Mouse (Mus musculus) liver, embryonic 12.5 days (tissue): ENCODE measurements around the gene Serpina11. TPM values are rescaled to one million over a fixed set of nuclear protein-coding genes. Genes with fewer than 3 reads are reported as not detected.
"Not testable (repeated sequence)": the region's sequence is repeated elsewhere in the genome, so short reads cannot be mapped to it uniquely, and the experiment has no call there.

Experiments
- ATAC-seq: fragments of 200-750 bp; cut with Nextera tagmentation; 2 replicates; pipeline ENCODE4 v1.8.0; 2017; ENCODE audit warnings: moderate number of reproducible peaks, mild to moderate bottlenecking, moderate library complexity
- H3K27ac ChIP-seq: fragments of 300-500 bp; sonication (generic); 2 replicates; pipeline ENCODE4 v1.5.1; 2016; ENCODE audit warnings: mild to moderate bottlenecking
- H3K27me3 ChIP-seq: fragments of 300-500 bp; sonication (generic); replicated peaks from 2 replicates; pipeline ENCODE4 v1.6.1; 2016; ENCODE audit warnings: mild to moderate bottlenecking, moderate library complexity
- H3K36me3 ChIP-seq: fragments of 300-500 bp; sonication (generic); 2 replicates; pipeline ENCODE4 v1.6.1; 2016; ENCODE audit warnings: mild to moderate bottlenecking, moderate library complexity
- H3K4me1 ChIP-seq: fragments of 300-500 bp; sonication (generic); 2 replicates; pipeline ENCODE4 v1.6.1; 2016
- H3K4me2 ChIP-seq: fragments of 300-500 bp; sonication (generic); 2 replicates; pipeline ENCODE4 v1.6.1; 2016; ENCODE audit warnings: mild to moderate bottlenecking, moderate library complexity
- H3K4me3 ChIP-seq: fragments of 300-500 bp; sonication (generic); 2 replicates; pipeline ENCODE4 v1.5.1; 2016; ENCODE audit warnings: mild to moderate bottlenecking, moderate library complexity
- H3K9ac ChIP-seq: fragments of 300-500 bp; sonication (generic); 2 replicates; pipeline ENCODE4 v1.6.1; 2016; ENCODE audit warnings: mild to moderate bottlenecking, moderate library complexity
- H3K9me3 ChIP-seq: fragments of 300-500 bp; sonication (generic); replicated peaks from 2 replicates; pipeline ENCODE4 v1.6.1; 2016; ENCODE audit warnings: mild to moderate bottlenecking, moderate library complexity
- WGBS: fragments of 180-500 bp; shearing (Covaris S2); methylation state at CpG from one replicate; pipeline ENCODE4 v1.1.7; 2016; ENCODE audit not compliant: insufficient replicate concordance; 5-methylcytosine and 5-hydroxymethylcytosine counted together
- polyA plus RNA-seq: library from polyadenylated mRNA; unstranded; fragments of >200 nt; fragmentation: Nextera tagmentation; extraction: Ambion mirVana; gene quantifications from 2 replicates; pipeline ENCODE4 v1.2.1, GENCODE M21; 2016

The Serpina11 gene
- polyA plus RNA-seq, 1 experiment from 2014 or later: 3.2 TPM

- WGBS: 49% methylated on average over 3 of the region's 3 CpGs
- H3K4me1 ChIP-seq: no peaks in the 10 kb centered on the region
These were observed 23.0 kb downstream of the Serpina11 start for GRCm38 (mm10) chr12:103966761-103967160.

GRCm38 (mm10) chr12:103963288-103963687, 26.5 kb downstream of the Serpina11 start:
- Histone ChIP-seq H3K27ac (no peak overlapping the region), H3K27me3 (no peaks in the 10 kb centered on the region), H3K4me3 (no peak overlapping the region)

More at GRCm38 (mm10) chr12:103966761-103967160, 23.0 kb downstream of the Serpina11 start:
- peaks cover 23% of the 10 kb centered on the region; the same call in 1 of the 2 replicates for H3K9me3 ChIP-seq
- no peak overlapping the region for H3K9ac ChIP-seq
- H3K27ac ChIP-seq: no peak overlapping the region
- H3K27me3 ChIP-seq: no peaks in the 10 kb centered on the region
- no peaks in the 10 kb centered on the region for H3K36me3 ChIP-seq
- ATAC-seq: no peak
- no peak overlapping the region for H3K4me3 ChIP-seq
- H3K4me2 ChIP-seq: no peak overlapping the region

GRCm38 (mm10) chr12:103962860-103963259, 26.9 kb downstream of the Serpina11 start:
- ATAC-seq: no peak
- peaks cover 11% of the 10 kb centered on the region; the same call in 1 of the 2 replicates for H3K9me3 ChIP-seq
- H3K27ac ChIP-seq: no peak overlapping the region
- H3K4me1 ChIP-seq: no peaks in the 10 kb centered on the region
- no peak overlapping the region for H3K4me2 ChIP-seq
- H3K4me3 ChIP-seq: no peak overlapping the region
- H3K27me3 ChIP-seq: no peaks in the 10 kb centered on the region
- WGBS: 84% methylated on average over 8 of the region's 8 CpGs
- H3K36me3 ChIP-seq: no peaks in the 10 kb centered on the region
- H3K9ac ChIP-seq: no peak overlapping the region

More at GRCm38 (mm10) chr12:103963288-103963687, 26.5 kb downstream of the Serpina11 start:
- Histone ChIP-seq H3K4me1 (no peaks in the 10 kb centered on the region), H3K9ac (no peak overlapping the region), H3K4me2 (no peak overlapping the region), H3K36me3 (no peaks in the 10 kb centered on the region), H3K9me3 (peaks cover 15% of the 10 kb centered on the region; the same call in 1 of the 2 replicates)
- WGBS: 54% methylated on average over 4 of the region's 4 CpGs
- ATAC-seq: no peak; the same call in 1 of the 2 replicates

- Histone ChIP-seq H3K4me1 (no peaks in the 10 kb centered on the region), H3K4me3 (no peak overlapping the region), H3K4me2 (no peak overlapping the region), H3K36me3 (no peaks in the 10 kb centered on the region), H3K27ac (no peak overlapping the region), H3K27me3 (no peaks in the 10 kb centered on the region), H3K9me3 (peaks cover 8% of the 10 kb centered on the region; the same call in 1 of the 2 replicates), H3K9ac (no peak overlapping the region)
- 64% methylated on average over 5 of the region's 5 CpGs for WGBS
- no peak for ATAC-seq
These were observed 27.4 kb downstream of the Serpina11 start for GRCm38 (mm10) chr12:103962337-103962736.

- Histone ChIP-seq H3K4me3 (no peak overlapping the region), H3K36me3 (no peaks in the 10 kb centered on the region), H3K27me3 (no peaks in the 10 kb centered on the region), H3K27ac (no peak overlapping the region), H3K9me3 (peaks cover 8% of the 10 kb centered on the region; the same call in 1 of the 2 replicates), H3K9ac (no peak overlapping the region), H3K4me1 (no peaks in the 10 kb centered on the region), H3K4me2 (no peak overlapping the region)
- WGBS: 71% methylated on average over 1 of the region's 1 CpGs
- ATAC-seq: no peak
These were observed 28.0 kb downstream of the Serpina11 start for GRCm38 (mm10) chr12:103961716-103962115.

- Histone ChIP-seq H3K27me3 (no peaks in the 10 kb centered on the region), H3K9me3 (peaks cover 6% of the 10 kb centered on the region; the same call in 1 of the 2 replicates), H3K4me2 (no peak within 1 kb of the TSS), H3K27ac (no peak within 1 kb of the TSS), H3K4me3 (no peak within 1 kb of the TSS), H3K36me3 (no peaks in the 10 kb centered on the region), H3K4me1 (no peaks in the 10 kb centered on the region), H3K9ac (no peak within 1 kb of the TSS)
- 64% methylated on average over 3 of the region's 3 CpGs for WGBS
- ATAC-seq: no peak
These were observed 31.0 kb downstream of the Serpina11 start, which contains the start of gene Serpina1e for GRCm38 (mm10) chr12:103958798-103959197. TSS of gene Serpina1e (minus strand) at chr12:103958975.

- H3K4me2 ChIP-seq, H3K27ac ChIP-seq, H3K9me3 ChIP-seq, H3K4me1 ChIP-seq, ATAC-seq, H3K4me3 ChIP-seq, H3K9ac ChIP-seq, H3K27me3 ChIP-seq, H3K36me3 ChIP-seq: not testable (repeated sequence)
- WGBS: 55% methylated on average over 2 of the region's 2 CpGs
These were observed 33.2 kb downstream of the Serpina11 start for GRCm38 (mm10) chr12:103956555-103956954.

GRCm38 (mm10) chr12:103952972-103953371, 36.8 kb downstream of the Serpina11 start:
- not testable (repeated sequence) for H3K4me3 ChIP-seq, H3K9me3 ChIP-seq, H3K4me2 ChIP-seq, H3K4me1 ChIP-seq, H3K9ac ChIP-seq, H3K27ac ChIP-seq, ATAC-seq, H3K27me3 ChIP-seq, H3K36me3 ChIP-seq
- WGBS: 69% methylated on average over 3 of the region's 3 CpGs

GRCm38 (mm10) chr12:103946243-103946642, 43.5 kb downstream of the Serpina11 start:
- Histone ChIP-seq H3K36me3 (no peaks in the 10 kb centered on the region), H3K9ac (no peak overlapping the region), H3K4me3 (no peak overlapping the region), H3K27ac (no peak overlapping the region), H3K4me1 (no peaks in the 10 kb centered on the region), H3K4me2 (no peak overlapping the region), H3K27me3 (no peaks in the 10 kb centered on the region), H3K9me3 (0 out of 2 replicates have a peak, but pooled peaks cover 17% of the 10 kb centered on the region)
- ATAC-seq: no peak
- 70% methylated on average over 4 of the region's 4 CpGs for WGBS

Other genes starting within 250 kb of the Serpina11 start
- 63.1 and 65.7 TPM in 2 replicates for gene Serpina1d, start 216.4 kb downstream of the Serpina11 start, polyA plus RNA-seq
- 358 and 359 TPM in 2 replicates for gene Serpina1b, start 159.6 kb downstream of the Serpina11 start, polyA plus RNA-seq
- gene Serpina1a, start 126.4 kb downstream of the Serpina11 start, polyA plus RNA-seq: 222 and 223 TPM in 2 replicates
- 33.5 and 36.9 TPM in 2 replicates for gene Serpina1c, start 85.1 kb downstream of the Serpina11 start, polyA plus RNA-seq
- 39.1 and 44.7 TPM in 2 replicates for gene Serpina1e, start 31.0 kb downstream of the Serpina11 start, polyA plus RNA-seq
- not detected in 2 replicates for gene Serpina9, start 23.8 kb upstream of the Serpina11 start, polyA plus RNA-seq
- not detected in 2 replicates for gene Serpina12, start 54.5 kb upstream of the Serpina11 start, polyA plus RNA-seq
- not detected in 2 replicates for gene Serpina5, start 111.2 kb upstream of the Serpina11 start, polyA plus RNA-seq
- not detected in 2 replicates for gene Serpina3a, start 122.8 kb upstream of the Serpina11 start, polyA plus RNA-seq
- 0.10 TPM in 1 of 2 replicates, not detected in the other for gene Serpina3b, start 138.0 kb upstream of the Serpina11 start, polyA plus RNA-seq
- not detected in 2 replicates for gene Serpina3c, start 163.9 kb upstream of the Serpina11 start, polyA plus RNA-seq
- 0.06 and 0.20 TPM in 2 replicates for gene Serpina3f, start 224.6 kb upstream of the Serpina11 start, polyA plus RNA-seq
- 1.3 and 1.9 TPM in 2 replicates for gene Serpina3g, start 246.3 kb upstream of the Serpina11 start, polyA plus RNA-seq